Mouse (Mus musculus) urinary bladder, postnatal 4 days (tissue): ENCODE data around the gene Gadd45b.
A peak's percentile ranks its signal among the peaks of the same experiment; 100 is the strongest.

Source experiments
- DNase-seq, 2 experiments: peaks; one replicate each; pipeline ENCODE4 v3.0.0; 2021 to 2022; ENCODE audit warnings: low spot score in 2 of 2

Gadd45b gene

GRCm38 (mm10) chr10:80935241-80935640 lies 5.4 kb downstream of the Gadd45b start:
- DNase-seq: no peak

GRCm38 (mm10) chr10:80935698-80936097 lies 5.8 kb downstream of the Gadd45b start:
- no peak for DNase-seq

GRCm38 (mm10) chr10:80936135-80936809 lies 6.4 kb downstream of the Gadd45b start:
- peak; percentile 74 to 81 for DNase-seq

- no peak for DNase-seq
Observed at GRCm38 (mm10) chr10:80936810-80937164, 6.9 kb downstream of the Gadd45b start.

- DNase-seq: peak; percentile 64 to 81
Observed at GRCm38 (mm10) chr10:80937646-80938045, 7.8 kb downstream of the Gadd45b start.

GRCm38 (mm10) chr10:80938831-80939550 lies 9.1 kb downstream of the Gadd45b start:
- DNase-seq: no peak

- peak; percentile 79 to 85 for DNase-seq
Observed at GRCm38 (mm10) chr10:80939671-80940070, 9.8 kb downstream of the Gadd45b start.

- no peak for DNase-seq
Observed at GRCm38 (mm10) chr10:80940320-80940987, 10.6 kb downstream of the Gadd45b start.

GRCm38 (mm10) chr10:80940988-80941347 lies 11.1 kb downstream of the Gadd45b start:
- DNase-seq: no peak

GRCm38 (mm10) chr10:80942919-80943318 lies 13.0 kb downstream of the Gadd45b start:
- no peak for DNase-seq

- no peak for DNase-seq
Observed at GRCm38 (mm10) chr10:80943701-80944100, 13.8 kb downstream of the Gadd45b start.

GRCm38 (mm10) chr10:80944231-80944630 lies 14.4 kb downstream of the Gadd45b start:
- no peak for DNase-seq

GRCm38 (mm10) chr10:80946684-80947437 lies 17.0 kb downstream of the Gadd45b start:
- DNase-seq: no peak

GRCm38 (mm10) chr10:80947802-80948201 lies 17.9 kb downstream of the Gadd45b start:
- no peak for DNase-seq

- no peak for DNase-seq
Observed at GRCm38 (mm10) chr10:80948570-80948969, 18.7 kb downstream of the Gadd45b start.

- no peak for DNase-seq
Observed at GRCm38 (mm10) chr10:80949081-80949480, 19.2 kb downstream of the Gadd45b start.

- DNase-seq: no peak
Observed at GRCm38 (mm10) chr10:80950314-80950713, 20.4 kb downstream of the Gadd45b start.

- DNase-seq: no peak
Observed at GRCm38 (mm10) chr10:80951761-80952390, 22.0 kb downstream of the Gadd45b start.

GRCm38 (mm10) chr10:80952449-80952848 lies 22.6 kb downstream of the Gadd45b start:
- DNase-seq: no peak

- no peak for DNase-seq
Observed at GRCm38 (mm10) chr10:80954415-80954814, 24.5 kb downstream of the Gadd45b start.

GRCm38 (mm10) chr10:80954843-80955242 lies 25.0 kb downstream of the Gadd45b start:
- DNase-seq: no peak

- no peak for DNase-seq
Observed at GRCm38 (mm10) chr10:80955536-80955935, 25.7 kb downstream of the Gadd45b start.
